Mouse (Mus musculus) stomach, embryonic 14.5 days (tissue): ENCODE results near the gene Zmiz1. TPM values are rescaled to one million over a fixed set of nuclear protein-coding genes. Genes with fewer than 3 reads are reported as not detected.

Source experiments
- ATAC-seq: fragments of 200-750 bp; cut with Nextera tagmentation; 2 replicates; pipeline ENCODE4 v1.8.0; 2017; ENCODE audit warnings: low read depth, moderate TSS enrichment; ENCODE audit not compliant: insufficient number of reproducible peaks, insufficient read depth, low FRiP score
- H3K27ac ChIP-seq: fragments of 300-500 bp; sonication (generic); 2 replicates; pipeline ENCODE4 v1.5.1; 2014; ENCODE audit warnings: mild to moderate bottlenecking, low read length, moderate library complexity, mixed read lengths
- H3K27me3 ChIP-seq: fragments of 300-500 bp; sonication (generic); 2 replicates; pipeline ENCODE4 v1.6.1; 2014; ENCODE audit warnings: low read length, control low read depth, mixed read lengths; ENCODE audit not compliant: control insufficient read depth, insufficient read depth
- H3K36me3 ChIP-seq: fragments of 300-500 bp; sonication (generic); 2 replicates; pipeline ENCODE4 v1.6.1; 2014; ENCODE audit warnings: mild to moderate bottlenecking, control low read depth, low read length, moderate library complexity, mixed read lengths; ENCODE audit not compliant: control insufficient read depth, insufficient read depth
- H3K4me1 ChIP-seq: fragments of 300-500 bp; sonication (generic); 2 replicates; pipeline ENCODE4 v1.6.1; 2014; ENCODE audit warnings: low read length, control low read depth, mixed read lengths; ENCODE audit not compliant: control insufficient read depth, insufficient read depth
- H3K4me2 ChIP-seq: fragments of 300-500 bp; sonication (generic); replicated peaks from 2 replicates; pipeline ENCODE4 v1.6.1; 2014; ENCODE audit warnings: low read depth, low read length, control low read depth
- H3K4me3 ChIP-seq: fragments of 300-500 bp; sonication (generic); 2 replicates; pipeline ENCODE4 v1.5.1; 2014; ENCODE audit warnings: low read depth, low read length, control low read depth
- H3K9ac ChIP-seq: fragments of 300-500 bp; sonication (generic); replicated peaks from 2 replicates; pipeline ENCODE4 v1.6.1; 2014; ENCODE audit warnings: low read depth, mild to moderate bottlenecking, control low read depth, low read length, moderate library complexity, mixed read lengths
- H3K9me3 ChIP-seq: fragments of 300-500 bp; sonication (generic); 2 replicates; pipeline ENCODE4 v1.6.1; 2016; ENCODE audit warnings: low read depth, low read length, control low read depth; ENCODE audit not compliant: control insufficient read depth
- WGBS: fragments of 180-500 bp; shearing (Covaris S2); extraction: QIAGEN DNeasy Blood & Tissue Kit; methylation state at CpG from one replicate; pipeline ENCODE4 v1.1.7; 2014; 5-methylcytosine and 5-hydroxymethylcytosine counted together
- polyA plus RNA-seq: library from polyadenylated mRNA; unstranded; fragments of >200 nt; fragmentation: Nextera tagmentation; extraction: Ambion mirVana; gene quantifications from 2 replicates; pipeline ENCODE4 v1.2.1, GENCODE M21; 2014

The Zmiz1 gene
- polyA plus RNA-seq, 1 experiment from 2014 or later: 45.3 TPM

- 65% methylated on average over 17 of the region's 17 CpGs for WGBS
- Histone ChIP-seq H3K27me3 (no peaks in the 10 kb centered on the region), H3K4me1 (no peaks in the 10 kb centered on the region), H3K27ac (no peak overlapping the region), H3K9me3 (no peaks in the 10 kb centered on the region), H3K4me3 (no peak overlapping the region), H3K9ac (no peak overlapping the region), H3K36me3 (peaks cover 90% of the 10 kb centered on the region), H3K4me2 (no peak overlapping the region)
- ATAC-seq: peak; percentile 23; the same call in 1 of the 2 replicates
Observed at GRCm38 (mm10) chr14:25661185-25661920, 202.4 kb downstream of the Zmiz1 start.

GRCm38 (mm10) chr14:25663649-25664309 is 204.8 kb downstream of the Zmiz1 start:
- H3K4me3 ChIP-seq: no peak overlapping the region
- H3K27me3 ChIP-seq: no peaks in the 10 kb centered on the region
- H3K4me1 ChIP-seq: no peaks in the 10 kb centered on the region
- no peak overlapping the region for H3K4me2 ChIP-seq
- H3K36me3 ChIP-seq: peaks cover 67% of the 10 kb centered on the region
- H3K9ac ChIP-seq: no peak overlapping the region
- WGBS: 84% methylated on average over 7 of the region's 7 CpGs
- no peak for ATAC-seq
- H3K27ac ChIP-seq: no peak overlapping the region
- no peaks in the 10 kb centered on the region for H3K9me3 ChIP-seq

- Histone ChIP-seq H3K4me1 (no peaks in the 10 kb centered on the region), H3K9me3 (no peaks in the 10 kb centered on the region), H3K27me3 (no peaks in the 10 kb centered on the region), H3K27ac (no peak overlapping the region), H3K9ac (no peak overlapping the region), H3K4me2 (no peak overlapping the region), H3K4me3 (no peak overlapping the region), H3K36me3 (peaks cover 62% of the 10 kb centered on the region)
- ATAC-seq: no peak
- WGBS: 76% methylated on average over 7 of the region's 7 CpGs
Observed at GRCm38 (mm10) chr14:25664310-25664695, 205.3 kb downstream of the Zmiz1 start.

- Histone ChIP-seq H3K36me3 (peaks cover 51% of the 10 kb centered on the region), H3K9ac (no peak overlapping the region), H3K4me1 (no peaks in the 10 kb centered on the region), H3K27me3 (no peaks in the 10 kb centered on the region), H3K4me3 (no peak overlapping the region), H3K4me2 (no peak overlapping the region), H3K27ac (no peak overlapping the region; the same call in 1 of the 2 replicates), H3K9me3 (no peaks in the 10 kb centered on the region)
- ATAC-seq: no peak
- WGBS: 76% methylated on average over 19 of the region's 19 CpGs
Observed at GRCm38 (mm10) chr14:25665314-25665970, 206.5 kb downstream of the Zmiz1 start.

GRCm38 (mm10) chr14:25666668-25667376 is 207.8 kb downstream of the Zmiz1 start:
- no peaks in the 10 kb centered on the region for H3K4me1 ChIP-seq
- WGBS: 93% methylated on average over 2 of the region's 2 CpGs
- H3K9ac ChIP-seq: no peak overlapping the region
- peaks cover 37% of the 10 kb centered on the region for H3K36me3 ChIP-seq
- H3K9me3 ChIP-seq: no peaks in the 10 kb centered on the region
- H3K4me2 ChIP-seq: no peak overlapping the region
- H3K27me3 ChIP-seq: no peaks in the 10 kb centered on the region
- ATAC-seq: no peak
- no peak overlapping the region for H3K27ac ChIP-seq
- H3K4me3 ChIP-seq: no peak overlapping the region

- 63% methylated on average over 3 of the region's 3 CpGs for WGBS
- no peak overlapping the region for H3K27ac ChIP-seq
- H3K4me2 ChIP-seq: no peak overlapping the region
- H3K9me3 ChIP-seq: no peaks in the 10 kb centered on the region
- H3K9ac ChIP-seq: no peak overlapping the region
- H3K36me3 ChIP-seq: peaks cover 32% of the 10 kb centered on the region
- H3K4me3 ChIP-seq: no peak overlapping the region
- ATAC-seq: no peak
- no peaks in the 10 kb centered on the region for H3K27me3 ChIP-seq
- no peaks in the 10 kb centered on the region for H3K4me1 ChIP-seq
Observed at GRCm38 (mm10) chr14:25667587-25667986, 208.6 kb downstream of the Zmiz1 start.

GRCm38 (mm10) chr14:25679625-25680024 is 220.6 kb downstream of the Zmiz1 start:
- WGBS: 52% methylated on average over 7 of the region's 7 CpGs
- Histone ChIP-seq H3K27ac (no peak overlapping the region), H3K27me3 (no peaks in the 10 kb centered on the region), H3K4me2 (no peak overlapping the region), H3K9me3 (no peaks in the 10 kb centered on the region), H3K36me3 (no peaks in the 10 kb centered on the region), H3K9ac (no peak overlapping the region), H3K4me3 (no peak overlapping the region), H3K4me1 (no peaks in the 10 kb centered on the region)
- no peak for ATAC-seq

- Histone ChIP-seq H3K4me3 (no peak overlapping the region), H3K9ac (no peak overlapping the region), H3K36me3 (no peaks in the 10 kb centered on the region), H3K9me3 (no peaks in the 10 kb centered on the region), H3K4me1 (0 out of 2 replicates have a peak, but pooled peaks cover 3% of the 10 kb centered on the region), H3K4me2 (no peak overlapping the region), H3K27me3 (no peaks in the 10 kb centered on the region), H3K27ac (no peak overlapping the region)
- 67% methylated on average over 6 of the region's 6 CpGs for WGBS
- no peak for ATAC-seq
Observed at GRCm38 (mm10) chr14:25682020-25682419, 223.0 kb downstream of the Zmiz1 start.
